Mouse (Mus musculus): Measurements from ENCODE around the gene Smarcd1.

- TF ChIP-seq CTCF (IDR thresholded peaks at IDR 0.05; ENCODE audit: extremely low read depth, insufficient read length, insufficient replicate concordance, low read depth, low read length) (peak; percentile 37; the same call in 1 of the 2 replicates), POLR2A (IDR thresholded peaks at IDR 0.05; ENCODE audit: low read depth, low read length) (no peak)
Measured at GRCm38 (mm10) chr15:99678063-99678800, 23.7 kb upstream of the Smarcd1 start.

All from small intestine, adult 2 months (tissue).